Mouse (Mus musculus): ENCODE measurements around the gene Asb17. TPM values are rescaled to one million over a fixed set of nuclear protein-coding genes. Genes with fewer than 3 reads are reported as not detected.
A peak's percentile ranks its signal among the peaks of the same experiment; 100 is the strongest.
"Not testable (repeated sequence)": the region's sequence is repeated elsewhere in the genome, so short reads cannot be mapped to it uniquely, and the experiment has no call there.

The Asb17 gene
- total RNA-seq, 4 experiments from 2014 or later = not detected

DNA sequence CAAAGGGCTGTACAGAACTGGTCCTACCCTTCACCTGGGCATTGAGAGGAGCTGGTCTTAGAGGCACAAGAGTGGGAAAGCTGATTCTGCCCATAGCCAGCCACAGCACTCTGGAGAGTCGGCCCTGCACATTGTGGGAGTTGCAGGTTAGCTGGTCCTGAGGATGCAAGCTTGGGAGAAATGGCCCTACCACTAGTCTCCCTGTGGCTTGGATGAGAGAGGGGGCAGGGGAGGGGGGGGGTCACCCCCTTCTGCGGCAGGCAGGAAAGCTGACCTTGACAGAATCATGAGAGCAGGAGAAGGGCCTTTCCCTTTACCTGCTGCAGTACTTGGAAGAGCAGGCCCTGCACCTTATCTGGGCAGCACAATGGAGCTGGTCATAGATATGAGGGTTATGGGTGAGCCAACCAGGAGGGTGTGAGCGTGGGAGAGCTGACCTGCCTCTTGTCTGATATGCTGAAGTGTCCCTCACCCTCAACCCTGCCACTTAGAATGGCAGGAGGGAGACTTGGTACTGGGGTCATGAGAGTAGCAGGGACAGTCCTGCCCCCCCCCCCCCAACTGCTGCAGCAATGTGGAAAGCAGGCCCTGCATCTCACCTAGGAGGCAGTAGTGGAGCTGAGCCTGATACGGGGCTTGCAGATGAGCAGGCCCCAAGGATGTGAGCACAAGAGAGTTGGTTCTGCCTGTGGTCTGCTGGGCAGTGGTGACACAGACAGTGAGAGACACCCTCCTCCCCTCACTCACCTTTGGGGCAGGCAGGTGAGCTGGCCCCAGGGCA, 11.9 kb upstream of the Asb17 start:
- DNase-seq (ENCODE audit: low spot score in 2 of 2) = no peak

DNA sequence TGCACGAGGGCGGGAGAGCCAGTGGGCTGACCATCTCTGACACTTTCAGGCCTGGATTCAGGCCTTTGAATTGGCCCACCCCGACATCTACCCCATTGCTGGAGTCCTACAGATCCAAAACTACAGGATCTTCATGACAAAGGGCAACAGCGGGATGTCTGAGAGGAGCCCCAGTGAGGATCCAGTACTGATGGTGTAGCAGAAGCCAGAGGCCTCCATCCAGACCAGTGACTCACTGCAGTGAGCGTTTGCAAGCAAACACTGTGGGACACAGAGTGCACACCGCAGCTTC, 11.4 kb upstream of the Asb17 start:
- DNase-seq (ENCODE audit: low spot score in 2 of 2) = no peak

DNA sequence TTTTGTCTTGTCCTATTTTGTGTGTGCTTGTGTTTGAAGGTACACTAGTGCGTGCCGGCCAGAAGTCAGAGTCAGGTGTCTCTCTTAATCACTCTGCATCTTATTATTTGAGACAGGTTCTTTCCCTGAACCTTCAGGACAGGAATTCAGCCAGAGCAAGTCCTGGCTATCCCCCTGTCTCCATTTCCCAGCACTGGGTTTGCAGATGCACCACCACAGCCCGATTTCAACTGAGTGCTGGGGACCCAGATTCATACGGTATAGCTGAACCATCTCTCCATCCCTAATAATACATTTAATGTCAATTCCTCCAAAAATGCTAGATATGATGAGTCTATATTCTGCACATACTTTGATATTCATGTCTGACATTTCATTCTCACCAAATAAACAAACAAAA, 9.9 kb upstream of the Asb17 start:
- no peak for DNase-seq (ENCODE audit: low spot score in 2 of 2)

DNA sequence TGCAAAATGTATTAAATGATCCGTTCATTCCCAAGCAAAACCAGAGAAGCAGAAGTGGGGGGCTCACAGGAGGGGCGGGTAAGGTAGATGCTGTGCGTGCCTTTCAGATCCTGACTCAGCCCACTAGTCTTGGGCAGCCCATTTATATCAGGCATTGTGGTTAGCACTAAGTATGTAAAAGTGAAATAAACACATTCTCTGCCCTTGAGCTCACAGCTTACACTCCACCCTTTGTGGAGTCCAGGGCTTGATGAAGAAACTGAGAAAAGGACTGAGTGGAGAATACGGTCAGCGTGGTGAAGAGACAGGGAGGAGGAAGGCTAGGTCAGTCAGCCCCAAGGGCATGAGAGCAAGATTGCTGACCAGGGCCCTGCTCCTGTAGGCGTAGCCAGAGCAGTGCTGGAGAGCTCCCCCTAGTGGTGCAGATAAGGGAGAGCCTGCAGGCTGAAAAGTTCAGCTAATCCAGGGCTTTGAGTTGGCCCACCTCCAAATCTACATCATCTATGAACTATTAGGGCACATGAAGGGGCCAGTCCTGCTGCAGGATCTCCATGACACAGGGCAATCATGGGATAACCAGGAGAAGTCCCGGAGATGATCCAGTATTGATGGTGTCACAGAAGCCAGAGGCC, 8.4 kb upstream of the Asb17 start:
- DNase-seq (ENCODE audit: low spot score in 2 of 2) = peak; percentile 35 to 59

DNA sequence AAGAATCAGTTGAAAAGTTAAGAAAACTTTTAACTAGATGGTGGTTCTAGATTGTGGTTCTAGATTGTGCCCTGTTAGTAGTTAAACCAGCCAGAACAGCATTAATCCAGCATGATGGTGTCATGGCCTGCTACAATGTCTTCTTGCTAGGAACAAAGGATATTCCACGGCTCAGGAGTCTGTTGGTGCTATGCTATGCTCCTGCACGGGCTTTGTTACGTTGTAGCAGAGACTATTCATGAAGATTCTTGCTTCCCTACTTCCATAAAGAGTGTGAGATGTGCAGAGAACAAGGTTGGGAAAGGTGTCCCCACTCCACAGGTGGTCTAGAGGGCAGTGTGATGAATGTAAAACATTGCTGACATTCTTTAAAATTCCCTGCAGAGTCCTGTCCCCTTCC, 7.7 kb upstream of the Asb17 start:
- DNase-seq (ENCODE audit: low spot score in 2 of 2) = no peak

DNA sequence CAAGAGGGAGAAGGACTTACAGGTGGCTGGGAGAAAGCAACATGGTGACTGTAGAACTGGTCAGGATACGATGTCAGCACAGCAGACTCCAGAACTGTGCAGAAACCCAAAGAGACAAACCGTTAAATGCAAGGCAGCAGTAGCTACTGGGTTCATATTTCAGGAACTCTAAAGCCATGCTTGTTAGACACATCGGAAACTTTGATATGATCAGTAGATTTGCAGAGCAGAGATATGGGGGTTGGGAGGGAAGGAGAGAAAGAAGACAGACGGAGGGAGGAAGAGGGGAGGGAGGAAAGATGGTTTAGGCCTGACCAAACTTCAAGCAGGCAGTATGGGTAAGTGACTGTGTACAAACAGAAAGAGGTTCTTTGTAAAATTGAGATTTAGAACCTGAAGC, 6.4 kb upstream of the Asb17 start:
- DNase-seq (ENCODE audit: low spot score in 2 of 2) = no peak

DNA sequence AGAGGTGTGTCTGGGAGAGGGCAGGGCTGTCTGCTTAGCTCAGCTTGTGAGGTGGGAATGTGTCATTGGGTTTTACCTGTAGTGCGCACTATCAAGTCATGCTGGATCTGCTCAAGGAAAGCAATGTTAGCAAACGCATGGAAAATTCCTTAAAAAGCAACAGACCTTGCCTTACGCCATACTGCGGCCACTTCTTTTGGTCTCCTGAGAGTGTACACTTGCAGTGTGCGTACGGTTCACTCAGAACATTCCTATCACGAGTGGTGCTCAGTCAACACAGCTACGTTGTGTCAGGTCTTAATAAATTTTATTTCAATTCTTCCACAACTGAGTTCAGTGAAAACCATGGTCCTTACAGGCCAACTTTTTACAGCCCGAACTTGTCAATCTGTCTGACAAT, 748 bp downstream of the Asb17 start:
- no peak for DNase-seq (ENCODE audit: low spot score in 2 of 2)

DNA sequence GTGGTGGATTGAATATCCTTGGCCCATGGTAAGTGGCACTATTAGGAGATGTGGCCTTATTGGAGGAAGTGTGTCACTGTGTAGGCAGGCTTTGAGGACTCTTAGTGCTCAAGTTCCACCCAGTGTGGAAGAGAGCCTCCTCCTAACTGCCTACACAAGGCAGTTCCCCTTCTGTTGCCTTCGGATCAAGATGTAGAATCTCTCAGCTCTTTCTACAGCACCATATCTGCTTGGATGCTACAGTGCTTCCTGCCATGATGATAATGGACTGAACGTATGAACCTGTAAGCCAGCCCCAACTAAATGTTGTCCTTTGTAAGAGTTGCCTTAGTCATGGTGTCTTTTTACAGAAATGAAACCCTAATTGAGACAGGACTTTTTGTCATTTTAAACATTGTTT, 1.5 kb downstream of the Asb17 start:
- no peak for DNase-seq (ENCODE audit: low spot score in 2 of 2)

DNA sequence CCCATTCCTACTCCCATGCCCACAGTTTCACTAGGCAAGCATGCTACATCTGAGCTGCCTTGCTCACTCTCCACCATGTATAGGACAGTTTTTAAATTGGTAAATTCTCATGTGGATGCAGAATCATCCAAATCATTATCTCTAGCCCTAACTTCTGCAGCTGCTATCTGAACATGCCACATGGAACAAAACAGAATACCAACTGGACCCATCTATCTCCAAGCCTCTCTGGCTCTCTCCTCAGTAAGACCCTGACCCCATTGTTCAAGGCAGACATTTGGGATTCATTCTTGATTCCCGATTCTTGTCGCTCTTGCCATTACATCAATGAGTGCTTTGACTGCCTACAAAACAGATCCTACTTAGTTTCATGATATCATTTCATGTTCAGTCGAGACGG, 2.1 kb downstream of the Asb17 start:
- DNase-seq (ENCODE audit: low spot score in 2 of 2) = no peak

DNA sequence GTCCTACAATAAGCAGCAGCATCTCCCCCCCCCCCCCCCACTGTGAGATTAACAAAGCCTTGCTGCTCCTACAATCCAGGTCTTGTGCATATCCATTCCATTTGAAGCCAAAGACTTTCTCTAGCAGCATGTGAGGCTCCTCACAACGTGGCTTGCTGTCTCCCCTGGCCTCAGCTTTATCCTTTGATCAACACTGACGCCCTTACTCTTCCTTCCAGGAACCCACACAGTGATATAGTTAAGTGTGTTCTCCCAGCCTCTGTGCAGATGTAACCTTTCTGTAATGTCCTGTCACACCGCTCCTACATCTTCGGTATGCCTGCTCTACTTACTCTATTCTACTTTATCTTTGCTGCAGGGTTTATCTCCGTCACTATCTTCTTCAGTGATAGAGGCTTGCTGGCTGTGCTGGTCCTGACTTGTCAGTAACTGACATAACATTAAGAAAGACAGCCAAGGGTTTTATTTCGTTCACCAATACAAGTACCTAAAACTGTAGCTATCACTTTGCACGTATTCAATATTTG, 3.3 kb downstream of the Asb17 start:
- no peak for DNase-seq (ENCODE audit: low spot score in 2 of 2)

DNA sequence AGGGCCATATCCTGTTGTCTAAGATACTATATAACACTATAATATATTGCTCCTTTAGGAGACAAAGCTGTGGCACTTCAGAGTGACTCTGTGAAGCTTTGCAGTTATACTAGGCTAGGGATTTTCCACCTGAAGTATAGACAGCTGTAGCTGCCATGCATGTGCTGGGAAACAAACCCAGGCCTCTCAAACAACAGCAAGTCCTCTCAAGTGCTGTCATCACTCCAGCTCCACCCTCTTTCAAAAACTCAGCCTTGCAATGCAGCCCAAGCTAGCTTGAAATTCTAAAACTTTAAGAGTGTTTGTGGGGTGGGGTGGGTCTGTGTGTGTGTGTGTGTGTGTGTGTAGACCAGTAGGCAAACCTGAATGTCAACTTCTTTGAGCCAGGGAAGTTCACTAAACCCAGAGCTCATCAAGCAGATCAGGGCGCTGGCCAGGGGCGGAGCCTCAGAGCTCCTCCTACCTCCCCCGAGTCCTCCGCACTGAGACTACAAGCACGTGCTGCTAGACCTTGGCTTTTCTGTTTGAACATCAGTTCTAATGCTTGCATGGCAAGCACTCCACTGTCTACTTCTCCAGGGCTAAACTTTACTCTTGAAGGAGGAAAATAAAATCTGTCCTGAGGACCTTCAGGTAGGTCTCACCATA, 5.5 kb downstream of the Asb17 start:
- DNase-seq (ENCODE audit: low spot score in 2 of 2) = no peak

DNA sequence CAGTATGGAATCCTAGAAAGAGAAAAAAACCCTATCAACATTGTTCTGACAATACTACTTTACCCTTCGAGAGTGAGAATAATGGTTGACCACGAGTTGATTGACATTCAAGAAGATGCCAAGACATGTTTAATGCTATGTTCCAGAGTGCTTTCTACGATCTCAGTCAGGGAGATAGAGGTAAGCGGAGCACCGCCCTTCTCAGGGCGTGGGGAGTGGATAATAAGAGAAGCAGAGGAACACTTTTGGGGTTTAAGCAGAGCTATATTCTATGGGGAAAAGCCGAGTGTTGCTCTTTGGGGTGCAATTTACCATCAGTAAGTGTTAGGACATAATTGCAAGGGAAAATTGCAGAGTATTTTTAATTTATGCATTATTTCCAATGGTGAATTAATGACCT, 6.8 kb downstream of the Asb17 start:
- DNase-seq (ENCODE audit: low spot score in 2 of 2) = no peak

DNA sequence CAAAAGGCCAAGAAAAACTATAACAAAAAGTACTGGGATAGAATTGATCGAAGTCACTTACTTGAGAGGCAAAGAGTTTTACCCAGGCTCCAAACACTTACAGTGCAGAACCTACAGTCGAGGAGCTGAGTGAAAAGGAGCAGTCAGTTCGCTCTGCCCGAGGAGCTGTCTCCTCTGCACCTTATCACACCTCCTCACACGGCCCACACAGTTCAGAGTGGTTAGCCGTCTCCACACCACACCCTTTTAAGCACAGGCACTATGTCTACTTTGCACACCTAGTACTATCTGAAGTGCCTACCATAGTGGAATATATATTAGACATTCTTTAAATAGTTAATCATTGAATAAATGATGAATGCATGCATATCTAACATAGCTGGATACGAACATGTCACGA, 8.3 kb downstream of the Asb17 start:
- no peak for DNase-seq (ENCODE audit: low spot score in 2 of 2)

DNA sequence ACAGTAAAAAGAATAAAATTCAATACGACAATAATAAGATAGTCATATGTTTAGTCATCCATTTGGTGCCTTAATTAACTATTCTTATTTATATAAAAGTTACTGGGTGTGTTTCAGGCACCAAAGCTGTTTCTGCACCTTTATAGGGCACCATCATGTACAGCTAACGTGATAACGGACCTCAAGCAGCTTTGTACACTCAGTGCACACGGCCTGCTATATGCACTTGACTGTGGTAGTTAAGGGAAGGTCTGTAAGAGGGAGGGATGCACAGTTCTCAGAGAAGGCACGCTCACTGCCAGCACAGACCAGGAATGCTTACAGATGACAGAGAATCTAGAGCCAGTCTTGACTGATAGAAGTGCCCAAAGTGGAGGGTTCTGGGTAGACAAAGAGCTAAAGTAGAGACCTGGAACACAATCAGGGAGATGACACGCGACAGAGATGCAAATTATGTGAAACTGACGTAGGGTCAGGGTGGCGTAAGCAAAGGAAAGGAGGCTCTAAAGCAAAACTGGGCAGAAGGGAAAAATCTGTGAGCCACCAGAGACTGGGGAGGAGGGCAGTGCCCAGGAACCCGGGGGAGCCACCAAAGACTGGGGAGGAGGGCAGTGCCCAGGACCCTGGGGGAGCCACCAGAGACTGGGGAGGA, 14.5 kb downstream of the Asb17 start:
- DNase-seq (ENCODE audit: low spot score in 2 of 2) = no peak

DNA sequence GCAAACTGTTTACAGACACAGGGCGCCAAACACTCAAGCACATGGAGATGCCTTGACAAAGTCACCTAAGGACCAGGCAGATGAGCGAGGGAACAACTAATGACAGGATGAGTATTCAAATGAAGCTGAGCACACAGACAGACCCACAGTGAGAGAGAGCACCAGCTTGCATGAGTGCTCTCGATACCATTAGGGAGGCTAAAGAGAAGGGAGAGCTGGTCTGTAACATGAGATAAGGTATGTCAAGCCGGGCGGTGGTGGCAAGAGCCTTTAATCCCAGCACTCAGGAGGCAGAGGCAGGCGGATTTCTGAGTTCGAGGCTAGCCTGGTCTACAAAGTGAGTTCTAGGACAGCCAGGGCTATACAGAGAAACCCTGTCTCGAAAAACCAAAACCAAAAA, 16.4 kb downstream of the Asb17 start:
- not testable (repeated sequence) for DNase-seq (ENCODE audit: low spot score in 2 of 2)

DNA sequence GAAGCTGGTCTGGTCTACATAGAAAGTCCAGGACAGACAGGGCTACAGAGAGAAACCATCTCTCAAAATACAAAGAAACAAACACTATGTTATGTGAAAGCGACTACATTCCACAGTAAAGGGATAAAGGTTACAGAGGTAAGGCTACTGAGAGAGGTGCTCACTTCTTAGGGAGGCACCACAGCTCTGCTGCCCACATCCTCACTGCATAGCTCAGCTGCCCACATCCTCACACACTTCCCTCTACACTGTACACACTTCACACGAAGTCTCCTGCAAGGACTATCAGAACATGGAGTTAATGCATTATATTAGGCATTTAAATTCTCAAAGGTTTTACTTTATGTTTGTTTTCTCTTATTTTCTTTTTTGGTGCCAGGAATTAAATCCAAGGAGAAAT, 19.8 kb downstream of the Asb17 start:
- no peak for DNase-seq (ENCODE audit: low spot score in 2 of 2)

DNA sequence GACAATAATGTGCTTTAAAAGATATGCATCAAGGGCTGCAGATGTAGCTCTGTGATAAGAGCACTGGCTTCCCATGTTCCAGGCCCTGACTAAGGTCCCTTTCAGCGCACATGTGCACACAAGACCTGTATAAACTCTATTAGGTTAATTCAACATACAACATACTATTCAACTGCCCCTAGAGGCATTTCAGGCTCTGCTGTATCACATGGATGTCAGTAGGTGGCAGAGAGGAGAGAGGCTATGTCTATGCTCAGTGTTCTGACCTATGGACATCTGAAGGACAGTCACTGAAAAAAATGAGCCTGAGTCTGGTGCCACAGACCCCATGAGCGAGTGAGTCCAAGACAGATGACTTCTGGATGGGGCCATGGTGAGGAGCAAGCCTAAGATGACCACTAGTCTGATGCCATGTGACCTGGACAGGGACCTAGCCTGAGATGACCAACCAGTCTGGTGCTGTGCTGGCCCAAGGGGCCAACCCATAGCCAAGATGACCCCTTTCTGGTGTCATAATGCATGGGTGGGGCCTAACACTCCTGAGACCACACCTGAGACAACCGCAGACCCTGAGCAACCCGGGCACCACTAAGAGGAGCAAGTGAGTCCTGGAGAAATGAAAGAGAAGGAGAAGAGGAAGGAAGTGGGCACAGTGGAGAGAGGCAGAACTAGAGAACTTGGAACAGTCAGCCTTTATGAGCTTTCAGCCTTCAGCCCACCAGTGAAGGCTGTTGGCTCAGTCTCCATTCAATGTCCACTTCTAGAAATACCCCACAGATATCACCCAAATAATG, 20.8 kb downstream of the Asb17 start:
- no peak for DNase-seq (ENCODE audit: low spot score in 2 of 2)

DNA sequence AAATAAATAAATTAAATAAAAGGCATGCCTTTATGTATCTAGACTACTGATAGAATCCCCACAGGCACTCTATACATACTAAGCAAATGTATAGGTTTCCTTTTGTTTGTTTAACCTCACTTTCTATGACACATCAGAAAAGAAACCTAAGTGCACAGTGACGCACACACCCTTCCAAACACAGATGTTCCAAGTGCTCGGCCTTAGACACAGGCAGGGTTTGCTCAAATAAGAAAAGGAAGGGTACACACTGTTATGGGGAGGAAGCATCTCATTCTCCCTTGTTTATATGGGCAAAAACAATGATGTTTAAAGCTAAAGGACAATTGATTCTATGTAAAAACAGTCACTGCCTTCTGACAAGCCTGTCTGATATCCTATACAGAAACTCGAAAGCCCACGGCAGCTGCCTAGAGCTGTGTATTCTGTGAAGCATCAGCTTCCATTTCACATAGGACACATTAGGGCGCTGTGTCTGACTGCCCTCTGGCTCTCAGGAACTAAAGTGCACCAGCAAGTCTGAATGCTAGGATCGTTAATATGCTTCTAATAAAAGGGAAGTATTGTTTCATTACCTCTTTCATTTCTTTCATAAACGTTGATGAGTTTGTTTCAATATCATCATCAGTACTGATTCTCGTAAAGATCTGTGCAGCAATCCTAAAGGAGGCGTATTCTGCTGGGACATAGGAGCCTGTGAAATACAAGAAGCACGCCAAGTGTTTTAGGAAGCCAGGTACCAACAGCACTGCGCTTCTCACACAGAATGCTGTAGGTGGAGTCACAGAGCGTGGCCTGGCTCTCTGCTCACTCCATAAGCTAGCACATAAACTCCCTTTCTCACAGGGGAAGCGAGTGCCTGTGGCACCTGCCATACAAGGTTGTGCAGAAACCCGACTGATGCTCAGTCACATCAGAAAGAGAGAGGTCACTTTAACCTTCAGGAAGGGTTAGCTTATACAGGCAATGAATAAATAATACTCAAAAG, 23.4 kb downstream of the Asb17 start:
- no peak for DNase-seq (ENCODE audit: low spot score in 2 of 2)

DNA sequence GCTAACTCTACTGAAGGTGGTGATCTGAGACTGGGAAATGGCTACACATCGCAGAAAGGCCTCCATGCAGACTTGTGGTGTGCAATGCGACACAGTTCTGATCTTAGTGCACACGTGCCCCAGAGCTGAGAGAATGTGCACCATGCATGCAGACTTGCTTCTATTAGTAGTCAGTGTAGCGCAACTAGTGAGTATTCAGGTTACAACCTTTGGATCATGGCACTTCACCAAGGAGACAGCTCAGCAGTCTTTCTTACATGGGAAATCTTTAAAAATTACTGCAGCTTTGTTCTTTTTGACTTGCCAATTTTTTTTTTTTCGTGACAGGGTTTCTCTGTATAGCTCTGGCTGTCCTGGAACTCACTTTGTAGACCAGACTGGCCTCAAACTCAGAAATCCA, 27.4 kb downstream of the Asb17 start:
- no peak for DNase-seq (ENCODE audit: low spot score in 2 of 2)

DNA sequence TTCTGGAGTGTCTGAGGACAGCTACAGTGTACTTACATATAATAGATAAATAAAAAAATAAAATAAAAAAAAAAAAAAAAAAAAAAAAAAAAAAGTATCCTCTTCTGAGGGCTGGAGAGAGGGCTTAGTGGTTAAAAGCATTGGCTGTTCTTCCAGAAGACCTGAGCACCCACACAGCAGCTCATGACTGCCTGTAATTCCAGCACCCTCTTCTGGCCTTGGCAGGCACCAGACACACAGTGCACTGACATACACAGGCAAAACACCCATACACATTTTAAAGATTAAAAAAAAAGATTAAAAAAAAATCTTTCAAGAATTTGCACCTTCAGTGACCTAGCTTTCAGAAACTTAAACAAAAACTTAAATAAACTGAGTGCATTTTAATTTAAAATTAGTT, 42.3 kb downstream of the Asb17 start:
- no peak for DNase-seq (ENCODE audit: low spot score in 2 of 2)

Measured in layer of hippocampus, adult 8-10 months (tissue).